Mouse (Mus musculus) effector memory CD4-positive, alpha-beta T cell, adult 5 months (primary cell): Measurements from ENCODE around the gene Opn5. TPM values are rescaled to one million over a fixed set of nuclear protein-coding genes. Genes with fewer than 3 reads are reported as not detected.

Experiments used
- polyA plus RNA-seq: library from polyadenylated mRNA; unstranded; fragments of 100-300 nt; shearing (Covaris generic); gene quantifications from one replicate; pipeline ENCODE4 v1.2.1, GENCODE M21; 2017

Opn5 gene
- not detected for polyA plus RNA-seq

DNA sequence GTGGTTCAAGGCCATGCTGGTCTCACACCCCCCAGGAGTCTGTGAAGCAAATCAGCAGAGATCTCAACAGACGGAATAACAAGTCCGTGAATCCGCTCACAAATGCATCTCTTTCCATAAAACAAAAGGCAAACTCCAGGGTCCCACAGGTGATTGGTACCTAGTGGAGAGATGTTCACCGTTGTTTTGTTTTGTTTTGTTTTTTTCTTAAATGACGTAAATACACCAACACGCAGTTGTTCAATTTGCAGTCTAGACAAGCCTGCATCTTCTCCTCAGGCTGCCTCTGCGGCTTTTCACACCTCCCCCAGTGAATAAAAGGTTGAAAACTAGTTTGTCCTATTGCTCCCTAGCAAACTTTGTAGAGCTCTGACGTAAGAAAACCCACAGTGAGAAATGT, at the start of gene Opn5:
Gene Opn5, minus strand, starts transcription at position 101 of the 400 bp plus-strand sequence.

Other genes with a start within 250 kb of the Opn5 start
- not detected for gene Adgrf4, start 80.9 kb upstream of the Opn5 start, polyA plus RNA-seq
- gene Adgrf2, start 130.8 kb upstream of the Opn5 start, polyA plus RNA-seq: 0.11 TPM